Comparison of ENCODE assay signal across 19 mouse cellular contexts in the genomic region with DNA sequence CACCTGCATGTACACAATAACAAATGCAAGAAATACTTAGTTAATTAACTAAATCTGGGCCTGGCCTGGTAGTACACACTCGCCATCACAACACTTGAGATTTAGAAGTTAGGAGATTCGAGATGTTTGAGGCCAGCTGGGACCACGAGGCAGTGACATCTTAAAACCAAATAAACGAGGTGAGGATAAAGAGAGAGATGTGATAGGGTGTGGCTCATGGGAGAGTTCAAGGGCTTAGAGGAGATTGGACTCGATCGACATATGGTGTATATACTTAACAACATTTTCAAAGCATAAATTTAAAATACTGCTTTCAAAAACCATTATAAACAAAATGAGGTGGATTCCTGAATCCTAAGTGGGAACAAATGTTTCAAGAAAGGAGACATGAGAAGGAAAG.
"Had no signal": no experiment of that assay in that cellular context is flagged by ENCODE, and none has a peak within 500 bp of the region (broad histone marks: within the 10 kb centered on the region; RNA-seq: fewer than 3 reads in every experiment).

No protein-coding gene starts in this region.

- H3K9ac ChIP-seq: liver, embryonic 12.5 days; liver, embryonic 14.5 days; midbrain, embryonic 13.5 days; neural tube, embryonic 13.5 days; neural tube, embryonic 15.5 days had no signal

- H3K36me3 ChIP-seq: liver, embryonic 12.5 days; midbrain, embryonic 10.5 days; midbrain, embryonic 13.5 days; neural tube, embryonic 13.5 days; neural tube, embryonic 15.5 days had no signal

- H3K4me2 ChIP-seq: liver, embryonic 12.5 days; midbrain, embryonic 13.5 days; neural tube, embryonic 13.5 days; neural tube, embryonic 15.5 days had no signal

- H3K9me3 ChIP-seq: liver, embryonic 12.5 days; midbrain, embryonic 10.5 days; midbrain, embryonic 13.5 days; neural tube, embryonic 13.5 days; neural tube, embryonic 15.5 days had no signal

- ATAC-seq: liver, embryonic 12.5 days; lung, postnatal 0 days; midbrain, embryonic 13.5 days; midbrain, embryonic 16.5 days had no signal

- H3K4me1 ChIP-seq: liver, embryonic 12.5 days; midbrain, embryonic 10.5 days; midbrain, embryonic 13.5 days; neural tube, embryonic 13.5 days; neural tube, embryonic 15.5 days had no signal

- H3K27me3 ChIP-seq: liver, embryonic 12.5 days; midbrain, embryonic 13.5 days; neural tube, embryonic 13.5 days; neural tube, embryonic 15.5 days had no signal

- H3K27ac ChIP-seq: liver, embryonic 12.5 days; liver, embryonic 14.5 days; midbrain, embryonic 10.5 days; midbrain, embryonic 13.5 days; neural tube, embryonic 13.5 days; neural tube, embryonic 15.5 days had no signal

- DNase-seq: lung, adult 18-20 months; lung, postnatal 4 days; retina, postnatal 1 day; right cerebral cortex, adult 18-20 months; right cerebral cortex, postnatal 25 days; right cerebral cortex, postnatal 4 days; spleen, adult 18-20 months; thymus, adult 18-20 months; thymus, postnatal 14 days; thymus, postnatal 36 days had no signal

- H3K4me3 ChIP-seq: liver, embryonic 12.5 days; midbrain, embryonic 10.5 days; midbrain, embryonic 13.5 days; myocyte; neural tube, embryonic 13.5 days; neural tube, embryonic 15.5 days had no signal
